Mouse (Mus musculus): Measurements from ENCODE around the gene Ciao2a. TPM values are rescaled to one million over a fixed set of nuclear protein-coding genes. Genes with fewer than 3 reads are reported as not detected.

The Ciao2a gene
- polyA plus RNA-seq, 1 experiment from 2014 or later: 99.2 TPM

Other genes with a start within 250 kb of the Ciao2a start
- 33.8 and 43.7 TPM in 2 replicates for gene Pclaf, start 236.4 kb upstream of the Ciao2a start, polyA plus RNA-seq (2015; fragmentation: Nextera tagmentation; extraction: Ambion mirVana)
- 31.5 and 35.5 TPM in 2 replicates for gene Trip4, start 217.8 kb upstream of the Ciao2a start, polyA plus RNA-seq (2015; fragmentation: Nextera tagmentation; extraction: Ambion mirVana)
- 22.3 and 26.6 TPM in 2 replicates for gene Csnk1g1, start 217.7 kb upstream of the Ciao2a start, polyA plus RNA-seq (2015; fragmentation: Nextera tagmentation; extraction: Ambion mirVana)
- 420 and 438 TPM in 2 replicates for gene Ppib, start 66.4 kb upstream of the Ciao2a start, polyA plus RNA-seq (2015; fragmentation: Nextera tagmentation; extraction: Ambion mirVana)
- gene Snx22, start 56.9 kb upstream of the Ciao2a start, polyA plus RNA-seq (2015; fragmentation: Nextera tagmentation; extraction: Ambion mirVana): 5.3 and 6.6 TPM in 2 replicates
- 83.5 and 84.3 TPM in 2 replicates for gene Snx1, start within 50 bp of the Ciao2a start, polyA plus RNA-seq (2015; fragmentation: Nextera tagmentation; extraction: Ambion mirVana)
- 1.3 and 2.5 TPM in 2 replicates for gene Dapk2, start 31.6 kb downstream of the Ciao2a start, polyA plus RNA-seq (2015; fragmentation: Nextera tagmentation; extraction: Ambion mirVana)
- gene Herc1, start 223.8 kb downstream of the Ciao2a start, polyA plus RNA-seq (2015; fragmentation: Nextera tagmentation; extraction: Ambion mirVana): 41.4 and 42.5 TPM in 2 replicates